Mouse (Mus musculus) brain, adult 2 months (tissue): Measurements from ENCODE around the gene Ptgs2.

ENCODE experiments used
- DNase-seq: peaks from one replicate; pipeline ENCODE4 v3.0.0; 2011; ENCODE audit warnings: low read depth, low spot score

Ptgs2 gene

DNA sequence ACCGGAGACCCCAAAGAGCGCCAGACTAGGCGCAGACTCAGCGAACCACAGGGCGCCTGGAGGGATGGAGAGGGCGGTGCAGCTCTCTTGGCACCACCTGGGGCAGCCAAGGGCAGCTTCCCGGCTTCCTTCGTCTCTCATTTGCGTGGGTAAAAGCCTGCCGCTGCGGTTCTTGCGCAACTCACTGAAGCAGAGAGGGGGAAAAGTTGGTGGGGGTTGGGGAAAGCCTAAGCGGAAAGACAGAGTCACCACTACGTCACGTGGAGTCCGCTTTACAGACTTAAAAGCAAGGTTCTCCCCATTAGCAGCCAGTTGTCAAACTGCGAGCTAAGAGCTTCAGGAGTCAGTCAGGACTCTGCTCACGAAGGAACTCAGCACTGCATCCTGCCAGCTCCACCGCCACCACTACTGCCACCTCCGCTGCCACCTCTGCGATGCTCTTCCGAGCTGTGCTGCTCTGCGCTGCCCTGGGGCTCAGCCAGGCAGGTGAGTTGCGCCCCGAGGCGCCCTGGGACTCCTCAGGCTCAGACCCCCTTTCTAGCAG is at the start of gene Ptgs2:
Gene Ptgs2 (plus strand): TSS at position 242 of the 544 bp plus-strand sequence.
- DNase-seq = peak; percentile 80

DNA sequence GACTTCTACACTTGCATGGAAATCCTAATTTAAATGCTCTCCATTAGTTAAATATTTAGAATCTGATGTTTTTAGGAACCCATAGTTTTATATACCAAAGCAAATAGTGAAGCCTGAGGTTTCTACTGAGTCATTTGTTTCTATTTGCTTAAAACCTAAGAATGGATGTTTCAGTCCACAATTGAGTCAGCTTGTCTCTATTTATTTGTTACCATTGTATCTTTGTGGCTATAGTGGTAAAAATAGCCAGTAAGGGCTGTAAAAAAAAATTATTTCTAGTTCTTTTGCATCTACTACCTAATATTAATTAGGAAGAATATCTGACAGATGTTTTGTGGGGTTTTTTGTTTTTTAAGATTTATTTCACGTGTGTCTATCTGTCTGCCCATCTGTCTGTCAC is 49.6 kb upstream of the Ptgs2 start:
- no peak for DNase-seq

DNA sequence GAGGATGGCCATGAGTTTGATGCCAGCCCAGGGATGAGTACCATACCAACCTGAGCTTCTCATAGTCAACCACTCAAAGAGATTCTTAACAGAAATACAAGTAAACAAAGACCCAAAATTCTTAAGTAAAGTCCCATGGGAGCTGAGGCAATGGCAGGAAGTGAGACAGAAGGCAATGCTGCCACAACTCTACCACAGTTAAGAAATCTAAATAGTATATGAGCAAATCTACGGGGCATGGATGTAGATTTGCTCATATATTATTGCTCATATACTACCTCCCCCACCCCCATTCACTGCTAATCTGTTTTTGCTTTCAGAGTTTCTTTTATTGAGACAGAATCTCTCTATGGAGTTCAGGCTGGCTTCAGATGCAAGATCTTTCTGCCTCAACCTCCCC is 34.1 kb upstream of the Ptgs2 start:
- no peak for DNase-seq

DNA sequence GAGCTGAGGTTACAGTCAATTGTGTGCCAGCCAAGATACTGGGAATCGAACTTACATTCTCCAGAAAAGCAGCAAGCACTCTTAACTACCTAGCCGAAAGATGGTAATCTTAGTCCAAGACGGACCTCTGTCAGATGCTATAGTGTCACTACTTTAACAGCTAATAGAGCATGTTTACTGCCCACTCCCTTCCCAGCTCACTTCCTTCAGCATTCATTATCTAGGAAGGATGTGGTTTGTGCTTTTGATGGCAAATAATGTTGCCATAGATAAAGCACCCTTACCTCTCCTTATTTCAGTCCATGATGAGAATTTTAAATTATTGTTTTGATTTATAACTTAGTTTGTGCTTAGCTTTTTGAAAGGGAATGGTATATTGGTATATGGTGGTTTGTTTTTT is 27.0 kb upstream of the Ptgs2 start:
- DNase-seq = no peak

DNA sequence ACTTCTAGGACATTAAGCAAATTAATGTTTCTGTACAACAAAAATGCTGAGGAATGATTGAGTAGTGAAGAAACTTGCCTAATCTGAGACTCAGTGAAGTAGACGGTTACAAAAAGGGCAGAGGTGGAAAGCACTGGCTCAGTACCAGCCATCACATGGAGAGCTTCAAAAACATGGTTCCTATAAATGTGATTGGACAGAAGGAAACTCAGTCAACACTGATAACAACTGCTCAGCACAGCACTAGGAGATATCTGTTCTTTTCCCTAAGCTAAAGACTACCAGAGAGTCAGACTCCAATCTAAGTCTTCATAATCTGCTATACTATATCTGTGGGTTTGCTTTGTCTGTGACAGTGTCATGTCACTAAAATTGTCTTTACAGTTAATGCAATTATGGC is 25.2 kb upstream of the Ptgs2 start:
- DNase-seq = no peak

DNA sequence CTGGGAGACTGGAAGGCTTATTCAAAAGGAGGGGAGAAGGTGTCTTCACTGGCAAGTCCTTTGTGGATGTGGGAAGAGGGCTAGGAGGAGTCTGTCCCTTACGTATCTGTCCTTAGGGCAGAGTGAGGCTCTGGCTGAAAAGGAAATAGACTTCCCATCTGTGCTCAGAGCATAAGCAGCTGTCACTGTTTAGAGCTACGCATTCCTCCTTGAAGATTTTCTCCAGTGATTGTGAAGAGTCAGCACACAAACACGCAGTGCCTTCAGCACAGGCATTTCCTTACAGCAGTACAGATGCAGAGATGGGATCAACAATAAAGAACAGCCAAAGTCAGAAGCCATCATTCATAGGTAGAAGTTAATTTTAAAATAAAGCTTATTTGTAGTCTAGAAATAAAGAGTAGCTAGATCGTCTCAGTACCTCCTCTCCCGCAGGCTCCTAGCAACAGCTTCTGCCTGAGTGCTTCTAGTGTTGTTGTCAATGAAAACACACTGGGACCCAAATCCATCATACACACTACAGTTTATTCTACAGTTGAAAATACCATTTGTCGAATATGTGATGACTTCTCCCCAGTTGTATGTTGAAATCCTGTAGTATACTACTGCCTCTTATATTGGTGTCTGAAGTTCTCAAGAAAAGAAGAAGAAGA is 10.7 kb upstream of the Ptgs2 start:
- DNase-seq = peak; percentile 68

DNA sequence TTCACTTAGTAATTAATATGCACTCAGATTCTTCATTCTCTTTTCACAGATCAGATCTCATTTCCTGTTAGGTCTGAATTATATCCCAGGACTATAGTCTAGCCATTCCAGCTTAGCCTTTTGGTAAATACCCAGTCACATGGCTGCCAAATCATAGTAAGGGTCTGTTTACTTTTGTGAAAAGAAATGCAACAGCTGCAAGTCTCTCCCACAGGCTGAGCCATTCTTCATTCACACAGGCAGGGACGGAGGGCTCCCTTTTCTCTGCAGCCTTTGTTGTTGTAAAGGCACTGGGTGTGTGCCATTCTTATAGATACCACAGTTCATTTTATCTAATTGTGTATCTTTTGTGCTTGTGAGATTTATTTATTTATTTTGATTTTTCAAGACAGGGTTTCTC is 9.6 kb upstream of the Ptgs2 start:
- DNase-seq = no peak

DNA sequence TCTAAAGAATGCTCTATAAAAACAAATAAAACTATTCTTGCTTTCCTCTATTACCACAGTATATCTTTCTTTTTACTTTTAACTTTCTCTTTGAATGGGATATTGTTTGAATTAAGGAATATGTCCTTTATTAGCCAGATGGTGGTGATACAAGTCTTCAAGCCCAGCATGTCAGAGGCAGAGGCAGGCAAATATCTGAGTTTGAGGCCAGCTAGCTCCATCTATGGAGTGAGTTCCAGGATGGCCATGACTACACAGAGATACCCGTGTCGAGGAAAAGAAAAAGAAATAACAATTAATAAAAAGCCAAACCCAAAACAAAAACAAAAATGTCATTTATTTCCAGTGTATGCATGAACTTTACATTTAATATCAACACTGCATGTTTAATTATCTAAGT is 2.8 kb upstream of the Ptgs2 start:
- DNase-seq = no peak

DNA sequence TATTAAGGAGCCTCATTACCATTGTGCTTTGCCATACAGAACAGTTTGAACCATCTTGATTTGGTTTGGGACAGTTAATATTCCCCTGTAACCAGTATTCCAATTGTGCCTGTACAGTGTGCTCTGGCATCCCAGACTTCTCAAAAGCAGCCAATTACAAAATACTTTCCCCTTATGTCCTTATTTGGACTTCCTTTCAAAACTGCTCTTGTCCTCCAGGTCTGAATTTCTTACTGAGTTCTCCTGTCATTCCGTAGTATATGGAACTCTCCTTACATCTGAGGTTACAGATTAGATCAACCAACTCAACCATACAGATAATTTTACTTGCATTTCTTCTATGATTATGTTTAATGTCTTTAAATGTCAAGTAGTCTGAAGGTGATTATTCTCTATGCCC is 2.1 kb upstream of the Ptgs2 start:
- no peak for DNase-seq

DNA sequence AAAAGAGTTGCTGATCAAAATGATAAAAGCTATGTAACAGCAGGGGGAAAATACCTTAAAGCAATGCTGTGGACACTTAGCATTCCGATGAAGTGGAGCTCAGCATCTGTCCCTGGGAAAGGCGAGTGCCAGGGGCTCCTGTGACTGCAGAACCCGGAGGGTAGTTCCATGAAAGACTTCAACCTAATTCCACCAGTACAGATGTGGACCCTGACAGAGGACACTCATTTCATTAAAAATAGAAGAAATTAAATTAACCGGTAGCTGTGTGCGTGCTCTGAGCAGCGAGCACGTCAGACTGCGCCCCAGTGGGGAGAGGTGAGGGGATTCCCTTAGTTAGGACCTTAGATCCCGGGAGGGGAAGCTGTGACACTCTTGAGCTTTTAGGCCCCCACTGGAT is 457 bp upstream of the Ptgs2 start:
- DNase-seq = peak; percentile 20

DNA sequence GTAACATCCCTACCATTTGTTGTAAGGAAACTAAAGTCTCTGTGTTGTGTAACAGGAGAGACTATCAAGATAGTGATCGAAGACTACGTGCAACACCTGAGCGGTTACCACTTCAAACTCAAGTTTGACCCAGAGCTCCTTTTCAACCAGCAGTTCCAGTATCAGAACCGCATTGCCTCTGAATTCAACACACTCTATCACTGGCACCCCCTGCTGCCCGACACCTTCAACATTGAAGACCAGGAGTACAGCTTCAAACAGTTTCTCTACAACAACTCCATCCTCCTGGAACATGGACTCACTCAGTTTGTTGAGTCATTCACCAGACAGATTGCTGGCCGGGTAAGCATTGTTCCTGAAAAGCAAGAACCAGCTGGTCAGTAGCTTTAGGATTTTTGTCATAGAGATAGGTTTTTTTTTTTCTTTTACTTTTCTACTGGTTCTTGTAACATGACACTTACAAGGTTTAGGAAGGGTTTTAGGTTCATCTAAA is 4.4 kb downstream of the Ptgs2 start:
- peak; percentile 35 for DNase-seq

DNA sequence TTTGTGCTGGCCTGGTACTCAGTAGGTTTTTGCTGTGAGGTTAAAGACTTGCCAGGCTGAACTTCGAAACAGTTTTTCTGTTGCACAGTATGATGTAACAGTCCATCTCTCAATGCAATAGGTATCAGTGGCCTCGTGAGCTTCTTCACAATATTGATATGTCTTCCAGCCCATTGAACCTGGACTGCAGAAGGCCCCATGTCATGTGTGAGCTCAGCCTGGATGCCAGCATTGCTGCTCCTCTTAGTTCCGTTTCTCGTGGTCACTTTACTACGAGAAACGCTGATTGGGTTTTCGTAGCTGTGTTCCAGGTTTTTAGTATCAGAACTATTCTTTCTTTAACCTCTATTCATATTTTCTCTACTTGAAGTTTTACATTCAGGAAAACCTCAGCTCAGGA is 6.9 kb downstream of the Ptgs2 start:
- DNase-seq = no peak

DNA sequence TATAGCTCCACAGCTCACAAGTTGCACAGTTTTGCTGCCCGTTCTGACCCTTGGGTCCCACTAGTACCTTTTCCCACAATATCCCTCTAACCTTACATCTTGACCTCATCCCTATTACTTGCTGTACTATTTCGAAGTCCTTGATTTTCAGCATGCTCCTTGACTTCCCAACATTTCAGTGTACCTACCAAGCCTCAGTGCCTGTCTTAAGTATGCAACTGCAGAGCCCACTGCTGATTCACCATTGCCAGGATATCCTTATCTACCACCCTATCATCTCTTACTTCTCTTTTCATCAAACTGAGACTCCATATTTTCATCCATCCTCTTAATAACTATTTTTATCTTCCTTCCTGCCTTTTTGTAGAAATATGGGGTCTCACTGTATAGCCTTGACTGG is 9.8 kb downstream of the Ptgs2 start:
- no peak for DNase-seq

DNA sequence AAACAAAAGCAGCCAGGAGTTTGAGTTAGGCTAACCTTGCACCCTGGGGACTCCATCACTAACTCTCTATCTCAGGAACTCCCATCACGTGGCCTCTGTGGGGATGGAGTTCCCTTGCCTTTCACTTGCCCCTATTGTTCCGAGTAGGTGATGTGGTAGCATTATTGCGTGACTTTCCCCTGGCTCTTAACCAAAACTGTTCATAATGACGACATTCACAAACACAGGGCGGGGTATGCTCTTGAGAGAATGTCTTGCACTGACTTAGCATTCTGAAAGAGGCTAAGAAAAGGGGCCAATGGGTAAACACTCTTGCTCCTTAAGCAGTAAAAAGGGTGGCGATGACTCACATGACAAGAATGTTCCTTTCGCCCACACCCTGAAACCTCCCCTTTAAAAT is 15.5 kb downstream of the Ptgs2 start:
- DNase-seq = peak; percentile 65

DNA sequence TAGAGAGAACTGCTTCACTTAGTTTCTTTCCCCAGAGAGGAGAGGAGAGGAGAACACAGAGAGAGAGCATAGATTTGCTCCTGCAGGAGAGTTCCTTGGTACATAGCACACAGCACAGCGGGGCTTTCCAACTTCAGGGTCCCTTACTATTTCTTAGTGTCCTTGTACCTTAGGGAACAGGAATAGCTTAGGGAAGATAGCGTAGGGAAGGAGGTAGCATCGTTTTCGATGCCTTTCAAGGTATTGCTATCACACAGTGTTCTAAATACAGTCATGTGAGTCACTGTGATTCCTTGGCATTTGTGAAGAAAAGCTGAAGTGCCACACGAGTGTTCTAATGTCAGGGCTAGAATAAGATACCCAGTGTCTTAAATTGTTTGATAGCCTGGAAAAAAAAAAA is 18.5 kb downstream of the Ptgs2 start:
- peak; percentile 64 for DNase-seq

DNA sequence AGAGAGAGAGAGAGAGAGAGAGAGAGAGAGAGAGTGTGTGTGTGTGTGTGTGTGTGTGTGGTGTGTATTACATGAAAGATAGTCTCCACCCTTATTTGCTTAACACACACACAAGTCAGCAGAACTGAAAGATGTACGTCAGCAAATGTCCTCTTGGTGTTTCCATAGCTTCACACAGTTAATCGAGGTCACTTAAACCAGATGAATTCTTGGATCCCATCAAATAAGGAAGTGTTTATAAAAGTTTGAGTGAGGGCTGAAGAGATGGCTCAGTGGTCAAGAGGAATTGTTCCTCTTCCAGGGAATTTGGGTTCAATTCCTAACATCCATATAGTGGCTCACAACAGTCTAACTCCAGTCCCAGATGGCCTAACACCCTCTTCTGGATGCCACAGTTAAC is 25.7 kb downstream of the Ptgs2 start:
- DNase-seq = no peak

DNA sequence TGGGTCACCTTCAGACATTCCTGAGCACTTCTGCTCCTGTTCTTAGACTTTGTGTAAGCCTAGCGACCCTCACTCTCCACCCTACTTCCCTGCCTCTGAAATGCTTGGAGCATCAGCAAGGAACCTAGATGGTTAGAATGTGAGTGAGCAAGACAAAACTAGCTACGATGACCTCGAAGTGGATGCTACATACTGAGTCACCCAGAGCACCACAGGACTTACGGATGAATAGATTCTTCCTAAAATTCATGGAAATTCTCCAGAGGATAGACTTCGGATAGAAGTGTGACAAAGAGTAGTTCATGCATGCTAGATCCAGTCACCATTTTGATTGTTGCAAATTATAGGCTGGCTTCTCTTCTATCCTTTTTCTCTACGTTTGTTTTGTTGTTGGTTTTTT is 30.2 kb downstream of the Ptgs2 start:
- DNase-seq = no peak

DNA sequence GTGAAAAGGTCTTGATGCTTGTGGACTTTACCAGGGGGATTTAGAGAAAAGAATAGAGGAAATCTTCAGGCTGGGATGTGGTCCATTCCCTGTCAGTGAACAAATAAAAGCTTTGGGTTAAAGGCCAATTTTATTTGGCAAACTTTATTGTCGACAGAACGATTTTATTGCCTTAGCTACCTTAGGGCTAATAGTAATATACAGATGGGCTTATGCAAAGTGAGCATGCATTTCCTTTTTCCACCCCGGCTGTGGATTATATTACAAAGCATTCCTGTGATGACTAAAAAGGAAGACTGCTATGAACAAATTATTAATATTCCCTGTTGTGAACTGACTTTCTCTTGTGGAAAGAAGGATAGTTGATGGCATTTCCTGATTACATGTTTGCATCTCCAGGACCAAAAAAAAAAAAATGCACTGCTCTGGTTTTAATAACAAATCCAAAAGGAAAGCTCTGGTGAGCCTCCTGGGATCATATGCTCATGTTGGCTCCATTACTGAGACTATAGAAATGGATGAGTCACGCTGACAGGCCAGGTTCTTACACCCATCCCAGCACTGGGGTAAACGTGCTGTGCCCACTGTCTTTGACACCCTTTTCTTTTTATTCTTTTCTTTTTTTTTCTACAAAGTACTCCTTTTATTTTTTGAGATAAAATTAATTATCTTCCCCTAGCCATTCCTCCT is 30.9 kb downstream of the Ptgs2 start:
- DNase-seq = no peak

DNA sequence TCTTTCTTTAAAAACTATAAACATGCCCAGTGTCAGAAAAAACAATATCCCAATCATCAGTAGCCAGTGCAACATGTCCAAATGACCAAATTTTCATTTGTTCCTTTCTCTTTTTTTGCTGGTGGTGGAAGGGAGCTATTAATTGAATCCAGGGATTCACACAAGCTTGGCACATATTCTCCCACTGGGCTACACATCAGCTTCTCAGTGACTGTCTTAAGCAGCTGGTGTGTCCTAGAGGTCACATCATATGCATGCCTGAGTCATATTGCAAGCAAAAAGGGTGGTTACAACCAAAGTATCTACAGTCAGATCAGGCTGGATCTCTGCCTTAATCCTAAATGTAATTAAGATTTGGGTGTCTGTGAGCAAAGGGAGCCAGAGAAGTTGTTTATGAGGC is 35.5 kb downstream of the Ptgs2 start:
- no peak for DNase-seq

DNA sequence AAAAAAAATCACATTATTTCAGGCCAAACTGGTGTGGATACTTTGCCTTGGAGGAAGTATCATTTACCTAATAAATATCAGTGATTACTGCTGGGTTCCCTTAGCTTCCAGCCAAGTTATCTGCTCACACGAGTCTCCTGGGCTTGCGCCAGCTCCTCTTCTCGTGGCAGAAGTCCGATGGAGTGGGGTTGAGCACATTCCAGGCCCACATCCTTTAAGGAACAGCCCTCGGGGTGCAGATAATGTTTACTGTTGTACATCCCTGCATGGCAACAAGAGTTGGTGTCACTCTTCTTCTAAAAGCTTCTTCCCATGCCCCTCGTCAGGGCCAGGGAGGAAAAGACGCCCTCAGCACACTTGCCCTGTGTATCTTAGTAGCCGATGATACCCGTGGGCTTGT is 39.9 kb downstream of the Ptgs2 start:
- no peak for DNase-seq

DNA sequence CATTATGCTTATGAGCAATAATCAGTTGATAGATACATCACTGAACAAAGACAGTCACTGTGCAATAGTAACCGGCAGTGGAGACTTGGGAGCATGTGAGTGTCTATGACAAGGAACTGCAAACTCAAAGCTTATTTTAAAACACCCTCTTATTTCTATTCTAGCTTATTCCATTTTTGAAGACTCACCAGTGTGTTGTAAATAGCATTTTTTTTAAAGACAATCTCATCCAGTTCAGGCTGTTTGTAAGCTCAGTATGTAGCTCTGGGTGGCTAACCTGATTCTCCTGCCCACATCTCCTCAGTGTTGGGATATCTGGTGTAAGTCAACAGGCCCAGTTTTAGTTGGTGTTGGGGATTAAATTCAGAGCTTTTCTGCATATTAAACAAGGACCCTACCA is 42.1 kb downstream of the Ptgs2 start:
- DNase-seq = peak; percentile 26

DNA sequence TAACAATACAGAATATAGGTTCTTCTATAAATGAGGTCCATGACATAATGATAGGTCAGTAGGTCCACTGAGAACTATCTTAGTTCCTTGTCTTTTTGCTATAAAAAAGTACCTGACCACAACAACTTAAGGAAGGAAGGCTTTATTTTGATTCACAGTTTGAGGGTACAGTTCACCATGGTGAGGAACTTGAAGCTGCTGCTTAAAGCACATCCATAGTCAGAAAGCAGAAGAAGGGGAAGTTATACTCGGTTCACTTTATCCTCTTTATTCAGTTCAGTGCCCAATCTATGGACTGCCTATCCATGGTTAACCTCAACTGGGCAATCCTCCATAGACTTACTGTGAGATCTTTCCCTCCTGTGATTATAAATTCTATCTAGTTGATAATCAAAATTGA is 43.7 kb downstream of the Ptgs2 start:
- no peak for DNase-seq

DNA sequence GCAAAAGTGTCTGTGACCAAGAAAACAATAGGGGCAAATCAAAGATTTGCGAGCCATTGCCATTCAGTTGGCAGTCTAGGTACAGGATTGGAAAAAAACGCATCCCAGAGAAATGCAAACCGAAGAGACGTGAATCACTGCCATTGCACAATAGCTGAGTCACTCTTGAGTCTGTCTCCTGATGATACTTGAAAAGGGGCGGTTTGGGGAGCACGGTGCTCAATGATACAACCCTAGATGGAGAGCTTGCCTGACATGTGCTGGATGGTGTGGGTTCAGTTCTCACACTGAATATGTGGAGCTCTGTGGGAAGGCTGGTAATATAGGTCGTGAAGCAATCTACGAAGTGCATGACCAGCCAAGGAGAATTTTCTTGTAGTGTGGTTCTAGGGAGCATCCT is 45.2 kb downstream of the Ptgs2 start:
- DNase-seq = peak; percentile 29
